Mouse (Mus musculus): ENCODE data around the gene Oasl1.

Oasl1 gene

DNA sequence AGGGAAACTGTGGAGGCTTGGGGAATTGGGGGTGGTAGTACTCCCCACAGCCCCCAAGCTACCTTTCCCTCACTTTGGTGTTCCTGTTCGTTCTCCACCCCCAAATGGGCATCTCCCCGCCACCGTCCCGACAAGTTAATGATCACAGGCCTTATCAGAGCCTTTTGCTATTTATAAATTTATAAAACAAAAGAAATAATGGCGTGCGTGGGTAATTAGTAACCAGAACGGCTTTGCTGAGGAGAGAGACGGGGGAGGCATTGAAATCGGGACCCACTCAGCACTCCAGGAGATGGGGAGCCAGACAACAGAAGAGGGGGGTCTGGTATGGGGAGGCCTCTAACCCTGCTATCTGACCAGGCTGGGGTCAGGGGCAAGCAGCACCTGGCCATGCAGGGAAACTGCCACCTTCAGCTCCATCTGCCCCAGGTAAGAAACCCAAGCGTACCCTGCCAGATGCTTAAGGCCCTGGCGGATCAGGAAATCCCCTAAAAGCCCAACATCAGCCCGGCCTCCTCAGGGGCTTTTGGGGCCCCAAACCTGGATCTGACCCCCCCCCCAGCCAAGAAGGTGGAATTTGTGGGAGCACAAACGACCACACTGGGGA, 46.7 kb downstream of the Oasl1 start:
- no peak for DNase-seq (ENCODE audit: low spot score)

DNA sequence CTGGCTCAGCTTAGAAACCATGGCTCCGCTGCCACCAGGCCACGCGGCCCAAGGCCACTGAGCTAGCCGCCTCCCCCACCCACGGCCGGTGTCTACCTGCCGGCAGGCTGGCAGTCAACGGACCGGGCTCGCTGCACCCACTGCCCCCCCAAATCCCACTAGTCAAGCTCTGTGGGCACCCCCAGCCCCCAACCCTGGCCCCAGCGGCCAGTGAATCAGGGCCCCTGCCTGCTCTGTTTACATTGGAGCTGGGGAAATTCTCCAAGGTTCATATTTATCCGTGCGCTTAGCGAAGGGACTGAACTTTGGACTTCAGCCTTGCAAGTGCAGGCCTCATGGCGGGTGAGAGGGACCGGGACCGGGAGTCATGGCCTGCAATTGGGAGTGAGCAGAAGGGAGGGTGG, 47.8 kb downstream of the Oasl1 start, which contains the start of gene Hnf1a:
Gene Hnf1a (minus strand): TSS at position 271 of the 404 bp plus-strand sequence.
- no peak for DNase-seq (ENCODE audit: low spot score)

DNA sequence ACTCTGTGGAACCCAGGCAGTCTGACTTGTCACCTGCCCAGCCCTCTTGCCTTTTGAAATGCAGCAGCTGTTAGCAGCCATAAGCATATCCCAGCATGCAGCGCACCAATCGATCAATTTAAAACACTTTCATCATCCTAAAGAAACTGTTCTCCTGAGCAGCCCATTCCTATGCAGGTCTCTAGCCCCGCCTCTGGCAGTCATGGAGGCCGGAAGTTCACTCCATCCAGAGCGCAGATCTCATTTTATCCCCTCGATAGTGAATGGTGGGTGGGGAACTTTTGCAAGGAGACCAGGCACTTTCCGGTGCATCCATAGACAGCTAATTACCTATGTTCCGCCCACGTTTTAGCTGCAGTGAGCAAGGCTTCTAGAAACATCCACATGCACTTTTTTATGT, 49.2 kb downstream of the Oasl1 start:
- no peak for DNase-seq (ENCODE audit: low spot score)

DNA sequence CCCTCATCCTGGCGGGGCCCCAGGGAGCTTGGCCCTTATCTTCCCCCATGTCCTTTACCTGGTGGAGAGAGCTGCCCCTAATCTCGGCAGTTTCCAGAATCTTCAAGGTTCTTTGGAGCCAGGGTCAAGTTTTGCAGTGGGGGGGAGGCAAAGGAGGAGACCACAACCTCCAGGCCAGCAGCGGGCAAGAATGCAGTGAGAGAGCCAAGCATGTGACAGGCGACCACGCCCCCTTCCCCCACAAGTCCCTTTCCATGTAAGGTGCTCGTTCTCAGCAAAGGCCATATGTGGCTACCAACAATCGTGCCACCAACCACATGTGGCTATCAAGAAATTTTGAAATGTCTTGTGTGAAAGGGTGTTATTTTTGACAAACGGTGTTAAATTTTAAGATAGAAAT, 50.1 kb downstream of the Oasl1 start:
- no peak for DNase-seq (ENCODE audit: low spot score)

DNA sequence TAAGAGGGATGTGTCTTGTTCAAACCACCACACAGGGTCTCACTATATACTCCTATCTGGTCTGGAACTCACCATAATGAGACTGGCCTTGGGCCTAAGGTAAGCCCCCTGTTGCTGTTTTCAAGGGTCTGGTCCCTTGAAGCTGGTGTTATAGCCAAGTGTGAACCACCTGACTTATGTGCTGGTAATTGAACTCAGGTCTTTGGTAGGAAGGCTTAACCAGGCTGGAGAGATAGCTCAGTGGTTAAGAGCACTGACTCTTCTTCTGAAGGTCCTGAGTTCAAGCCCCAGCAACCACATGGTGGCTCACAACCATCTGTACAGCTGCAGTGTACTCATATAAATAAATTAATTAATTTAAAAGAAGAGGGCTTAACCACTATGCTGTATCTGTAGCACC, 53.9 kb downstream of the Oasl1 start:
- DNase-seq (ENCODE audit: low spot score), result no peak

DNA sequence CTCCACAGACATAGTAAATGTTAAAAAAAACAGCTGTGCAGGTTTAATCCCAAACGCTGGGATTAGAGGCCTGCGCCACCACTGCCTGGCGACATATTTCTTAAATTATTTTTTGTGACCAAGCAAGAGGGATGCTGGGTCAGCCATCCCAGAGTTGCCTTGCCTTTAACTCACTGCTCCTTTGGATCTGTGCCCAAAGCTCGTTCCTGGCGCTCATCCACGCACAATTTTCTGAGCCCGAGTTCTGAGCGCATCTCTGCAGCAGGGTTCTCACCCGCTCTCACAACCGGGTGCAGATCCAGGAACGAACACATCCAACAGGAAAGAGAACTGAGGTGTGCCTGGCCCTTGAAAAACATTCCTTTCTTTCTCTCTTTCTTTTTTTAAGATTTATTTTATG, 55.4 kb downstream of the Oasl1 start:
- DNase-seq (ENCODE audit: low spot score), result no peak

DNA sequence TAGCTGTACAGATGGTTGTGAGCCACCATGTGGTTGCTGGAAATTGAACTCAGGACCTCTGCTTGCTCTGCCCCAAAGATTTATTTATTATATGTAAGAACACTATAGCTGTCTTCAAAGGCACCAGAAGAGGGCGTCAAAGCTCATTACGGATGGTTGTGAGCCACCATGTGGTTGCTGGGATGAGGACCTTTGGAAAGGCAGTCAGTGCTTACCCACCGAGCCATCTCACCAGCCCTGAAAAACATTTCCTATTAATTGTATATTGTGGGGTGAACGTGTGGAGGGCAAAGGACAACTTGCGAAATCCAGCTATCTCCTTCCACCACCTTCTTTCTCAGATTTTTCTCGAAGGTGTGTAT, 55.8 kb downstream of the Oasl1 start:
- no peak for DNase-seq (ENCODE audit: low spot score)

DNA sequence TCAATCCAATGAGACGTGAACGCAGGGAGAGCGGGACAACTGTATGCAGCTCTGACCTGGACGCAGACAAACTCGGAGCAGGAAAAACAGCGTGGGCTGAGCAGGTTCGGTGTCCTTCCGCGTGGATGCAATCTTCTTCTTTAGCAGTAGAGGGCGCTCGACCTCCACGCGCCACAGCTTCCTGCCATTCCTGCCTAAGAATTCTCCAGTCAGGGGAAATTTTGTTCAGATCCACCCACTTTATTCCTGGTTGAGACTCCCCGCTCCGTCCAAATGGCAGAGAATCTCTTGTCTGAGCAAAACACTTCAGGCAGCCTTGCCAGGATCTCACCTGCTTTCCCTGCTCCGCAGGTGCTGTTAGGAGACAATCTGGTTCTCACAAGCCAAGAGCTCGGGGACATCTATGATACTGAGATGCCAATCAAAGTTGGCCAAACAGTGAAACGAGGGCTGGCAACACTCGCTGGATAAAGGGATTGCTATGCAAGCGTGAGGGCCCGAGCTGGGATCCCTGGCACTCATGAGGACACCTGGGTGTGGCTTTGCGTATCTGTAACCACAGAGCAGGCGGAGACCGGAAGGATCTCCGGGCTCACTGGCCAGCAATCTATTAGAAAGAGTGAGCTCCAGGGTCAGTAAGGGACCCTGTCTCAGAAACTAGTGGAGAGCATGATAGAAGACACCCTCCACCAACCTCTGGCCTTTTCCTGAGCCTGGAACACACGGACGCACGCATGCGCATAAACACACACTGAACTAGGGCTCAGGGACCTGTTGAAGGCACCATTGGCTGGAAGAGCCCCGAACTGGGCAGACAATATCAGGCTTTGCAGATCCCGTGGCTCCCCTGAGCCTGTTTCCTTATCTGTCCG, 56.4 kb downstream of the Oasl1 start:
- DNase-seq (ENCODE audit: low spot score), result peak; percentile 65

GRCm38 (mm10) chr5:114980122-114980748, 57.2 kb downstream of the Oasl1 start:
- no peak for DNase-seq (ENCODE audit: low spot score)

DNA sequence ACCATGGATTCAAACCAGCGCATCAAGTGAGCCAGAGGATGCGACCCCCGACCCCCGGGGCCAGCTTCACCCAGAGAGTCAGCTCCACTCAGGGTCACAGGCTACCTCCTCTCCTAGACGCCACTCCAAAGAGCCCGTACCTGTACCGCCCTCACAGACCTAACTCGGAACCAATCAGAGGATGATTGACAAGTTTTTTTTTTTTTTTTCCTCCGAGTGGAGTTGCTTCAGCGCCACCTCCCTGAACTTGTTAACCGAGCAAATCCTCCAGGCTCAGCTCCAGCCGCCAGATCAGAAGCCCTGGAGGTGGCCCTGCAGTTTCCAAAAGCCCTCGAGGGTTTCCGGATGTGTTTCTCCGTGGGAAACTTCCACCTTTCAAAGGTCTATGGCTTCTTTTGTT, 59.0 kb downstream of the Oasl1 start:
- DNase-seq (ENCODE audit: low spot score), result no peak

GRCm38 (mm10) chr5:114985074-114985473, 62.0 kb downstream of the Oasl1 start:
- DNase-seq (ENCODE audit: low spot score), result no peak

Data from testis, postnatal 14 days (tissue).